Mouse (Mus musculus) lung, embryonic 16.5 days (tissue): ENCODE data around the gene Zfp94. TPM values are rescaled to one million over a fixed set of nuclear protein-coding genes. Genes with fewer than 3 reads are reported as not detected.

ENCODE experiments used
- ATAC-seq: fragments of 200-750 bp; cut with Nextera tagmentation; 2 replicates; pipeline ENCODE4 v1.8.0; 2017; ENCODE audit warnings: low read depth, mild to moderate bottlenecking, moderate library complexity
- H3K27ac ChIP-seq: fragments of 300-500 bp; sonication (generic); 2 replicates; pipeline ENCODE4 v1.5.1; 2014; ENCODE audit warnings: mild to moderate bottlenecking, control low read depth, low read length
- H3K27me3 ChIP-seq: fragments of 300-500 bp; sonication (generic); 2 replicates; pipeline ENCODE4 v1.6.1; 2014; ENCODE audit warnings: low read depth, low read length, mixed read lengths; ENCODE audit not compliant: control insufficient read depth, insufficient read depth
- H3K36me3 ChIP-seq: fragments of 300-500 bp; sonication (generic); 2 replicates; pipeline ENCODE4 v1.6.1; 2014; ENCODE audit warnings: low read length; ENCODE audit not compliant: control insufficient read depth, insufficient read depth
- H3K4me1 ChIP-seq: fragments of 300-500 bp; sonication (generic); replicated peaks from 2 replicates; pipeline ENCODE4 v1.6.1; 2014; ENCODE audit warnings: low read length, mixed read lengths; ENCODE audit not compliant: control insufficient read depth, insufficient read depth
- H3K4me2 ChIP-seq: fragments of 300-500 bp; sonication (generic); 2 replicates; pipeline ENCODE4 v1.6.1; 2014; ENCODE audit warnings: low read depth, low read length, control low read depth
- H3K4me3 ChIP-seq: fragments of 300-500 bp; sonication (generic); 2 replicates; pipeline ENCODE4 v1.5.1; 2014; ENCODE audit warnings: mild to moderate bottlenecking, low read length, control low read depth
- H3K9ac ChIP-seq: fragments of 300-500 bp; sonication (generic); 2 replicates; pipeline ENCODE4 v1.6.1; 2014; ENCODE audit warnings: low read length, control low read depth
- H3K9me3 ChIP-seq: fragments of 300-500 bp; sonication (generic); 2 replicates; pipeline ENCODE4 v1.6.1; 2016; ENCODE audit warnings: low read length; ENCODE audit not compliant: control insufficient read depth
- WGBS: fragments of 180-500 bp; shearing (Covaris S2); extraction: QIAGEN DNeasy Blood & Tissue Kit; methylation state at CpG from one replicate; pipeline ENCODE4 v1.1.7; 2014; 5-methylcytosine and 5-hydroxymethylcytosine counted together
- polyA plus RNA-seq: library from polyadenylated mRNA; unstranded; fragments of >200 nt; fragmentation: Nextera tagmentation; extraction: Ambion mirVana; gene quantifications from 2 replicates; pipeline ENCODE4 v1.2.1, GENCODE M21; 2015

Zfp94 gene
- polyA plus RNA-seq, result 10.2 and 11.3 TPM in 2 replicates

GRCm38 (mm10) chr7:24316567-24317092 is at the start of gene Zfp94:
TSS of gene Zfp94 (minus strand) at chr7:24316666.
- no peaks in the 10 kb centered on the region for H3K9me3 ChIP-seq
- peaks cover 5% of the 10 kb centered on the region; the same call in 1 of the 2 replicates for H3K4me1 ChIP-seq
- peak; percentile 97 for ATAC-seq
- H3K4me2 ChIP-seq, result peak within 1 kb of the TSS; percentile 85
- H3K9ac ChIP-seq, result peak within 1 kb of the TSS; percentile 90
- no peaks in the 10 kb centered on the region; the same call in none of the 2 replicates for H3K36me3 ChIP-seq
- peak within 1 kb of the TSS; percentile 88 for H3K27ac ChIP-seq
- no peaks in the 10 kb centered on the region for H3K27me3 ChIP-seq
- H3K4me3 ChIP-seq, result peak within 1 kb of the TSS; percentile 75
- under 1% methylated on average over 33 of the region's 33 CpGs for WGBS

GRCm38 (mm10) chr7:24365258-24366014 is 49.0 kb upstream of the Zfp94 start:
- Histone ChIP-seq H3K36me3 (no peaks in the 10 kb centered on the region), H3K4me1 (0 out of 2 replicates have a peak, but pooled peaks cover 4% of the 10 kb centered on the region), H3K4me3 (no peak overlapping the region), H3K4me2 (no peak overlapping the region), H3K27me3 (no peaks in the 10 kb centered on the region), H3K27ac (no peak overlapping the region), H3K9me3 (peaks cover 2% of the 10 kb centered on the region; the same call in 1 of the 2 replicates), H3K9ac (no peak overlapping the region)
- ATAC-seq, result no peak
- 68% methylated on average over 5 of the region's 5 CpGs for WGBS

- H3K27me3 ChIP-seq, result no peaks in the 10 kb centered on the region
- no peak overlapping the region for H3K4me3 ChIP-seq
- no peak overlapping the region for H3K27ac ChIP-seq
- H3K4me1 ChIP-seq, result no peaks in the 10 kb centered on the region
- peak; percentile 59 for ATAC-seq
- WGBS, result 21% methylated on average over 10 of the region's 10 CpGs
- no peak overlapping the region for H3K4me2 ChIP-seq
- H3K9me3 ChIP-seq, result peaks cover 2% of the 10 kb centered on the region; the same call in 1 of the 2 replicates
- H3K9ac ChIP-seq, result no peak overlapping the region
- H3K36me3 ChIP-seq, result no peaks in the 10 kb centered on the region
These were observed 48.4 kb upstream of the Zfp94 start for GRCm38 (mm10) chr7:24364827-24365226.

GRCm38 (mm10) chr7:24363228-24363627 is 46.8 kb upstream of the Zfp94 start:
- no peak overlapping the region for H3K9ac ChIP-seq
- no peak overlapping the region for H3K4me3 ChIP-seq
- H3K4me1 ChIP-seq, result no peaks in the 10 kb centered on the region
- 19% methylated on average over 7 of the region's 7 CpGs for WGBS
- no peaks in the 10 kb centered on the region for H3K36me3 ChIP-seq
- H3K4me2 ChIP-seq, result no peak overlapping the region
- ATAC-seq, result no peak
- H3K27ac ChIP-seq, result no peak overlapping the region
- H3K27me3 ChIP-seq, result no peaks in the 10 kb centered on the region
- H3K9me3 ChIP-seq, result peaks cover 2% of the 10 kb centered on the region; the same call in 1 of the 2 replicates

GRCm38 (mm10) chr7:24361001-24361400 is 44.5 kb upstream of the Zfp94 start:
- Histone ChIP-seq H3K27me3 (no peaks in the 10 kb centered on the region), H3K9me3 (peaks cover 5% of the 10 kb centered on the region; the same call in 1 of the 2 replicates), H3K4me2 (no peak overlapping the region), H3K9ac (no peak overlapping the region), H3K27ac (no peak overlapping the region), H3K4me1 (no peaks in the 10 kb centered on the region), H3K4me3 (no peak overlapping the region), H3K36me3 (no peaks in the 10 kb centered on the region)
- 60% methylated on average over 4 of the region's 4 CpGs for WGBS
- ATAC-seq, result no peak

- WGBS, result 19% methylated on average over 9 of the region's 9 CpGs
These were observed 42.8 kb upstream of the Zfp94 start for GRCm38 (mm10) chr7:24359269-24359668.

GRCm38 (mm10) chr7:24357899-24358298 is 41.4 kb upstream of the Zfp94 start:
- ATAC-seq, result no peak
- Histone ChIP-seq H3K36me3 (no peaks in the 10 kb centered on the region), H3K9me3 (peaks cover 5% of the 10 kb centered on the region; the same call in 1 of the 2 replicates), H3K27me3 (no peaks in the 10 kb centered on the region), H3K4me1 (no peaks in the 10 kb centered on the region), H3K9ac (no peak overlapping the region), H3K27ac (no peak overlapping the region), H3K4me3 (no peak overlapping the region), H3K4me2 (no peak overlapping the region)
- 48% methylated on average over 4 of the region's 4 CpGs for WGBS

More at GRCm38 (mm10) chr7:24359269-24359668, 42.8 kb upstream of the Zfp94 start:
- Histone ChIP-seq H3K4me2 (no peak overlapping the region), H3K36me3 (no peaks in the 10 kb centered on the region), H3K9me3 (peaks cover 5% of the 10 kb centered on the region; the same call in 1 of the 2 replicates), H3K27ac (no peak overlapping the region), H3K4me1 (no peaks in the 10 kb centered on the region), H3K4me3 (no peak overlapping the region), H3K9ac (no peak overlapping the region), H3K27me3 (no peaks in the 10 kb centered on the region)
- ATAC-seq, result 0 out of 2 replicates have a peak, but pooled peaks have one; percentile 15

- Histone ChIP-seq H3K9ac (no peak overlapping the region), H3K4me2 (no peak overlapping the region), H3K9me3 (peaks cover 5% of the 10 kb centered on the region; the same call in 1 of the 2 replicates), H3K4me1 (no peaks in the 10 kb centered on the region), H3K27me3 (no peaks in the 10 kb centered on the region), H3K4me3 (no peak overlapping the region), H3K27ac (no peak overlapping the region), H3K36me3 (no peaks in the 10 kb centered on the region)
- 76% methylated on average over 10 of the region's 10 CpGs for WGBS
- no peak for ATAC-seq
These were observed 39.6 kb upstream of the Zfp94 start for GRCm38 (mm10) chr7:24356081-24356480.

- Histone ChIP-seq H3K4me3 (no peak overlapping the region), H3K36me3 (no peaks in the 10 kb centered on the region), H3K4me2 (no peak overlapping the region), H3K9me3 (0 out of 2 replicates have a peak, but pooled peaks cover 2% of the 10 kb centered on the region), H3K4me1 (no peaks in the 10 kb centered on the region), H3K9ac (no peak overlapping the region), H3K27me3 (no peaks in the 10 kb centered on the region), H3K27ac (no peak overlapping the region)
- WGBS, result 82% methylated on average over 6 of the region's 6 CpGs
- ATAC-seq, result no peak
These were observed 39.2 kb upstream of the Zfp94 start for GRCm38 (mm10) chr7:24355646-24356045.
